Mouse (Mus musculus) hindbrain, embryonic 14.5 days (tissue): ENCODE measurements around the gene Zfp574. TPM values are rescaled to one million over a fixed set of nuclear protein-coding genes. Genes with fewer than 3 reads are reported as not detected.

Experiments
- ATAC-seq: fragments of 200-750 bp; cut with Nextera tagmentation; 2 replicates; pipeline ENCODE4 v1.8.0; 2017; ENCODE audit warnings: moderate number of reproducible peaks, mild to moderate bottlenecking, moderate TSS enrichment, moderate library complexity; ENCODE audit not compliant: low FRiP score
- DNase-seq: peaks from one replicate; pipeline ENCODE4 v3.0.0-alpha.2; 2015; ENCODE audit warnings: low spot score
- H3K27ac ChIP-seq: fragments of 300-500 bp; sonication (generic); 2 replicates; pipeline ENCODE4 v1.5.1; 2014; ENCODE audit warnings: mild to moderate bottlenecking, moderate library complexity
- H3K27me3 ChIP-seq: fragments of 300-500 bp; sonication (generic); 2 replicates; pipeline ENCODE4 v1.6.1; 2014; ENCODE audit warnings: mild to moderate bottlenecking, low read length, mixed read lengths; ENCODE audit not compliant: control insufficient read depth, insufficient read depth
- H3K36me3 ChIP-seq: fragments of 300-500 bp; sonication (generic); replicated peaks from 2 replicates; pipeline ENCODE4 v1.6.1; 2014; ENCODE audit not compliant: control insufficient read depth, insufficient read depth
- H3K4me1 ChIP-seq: fragments of 300-500 bp; sonication (generic); replicated peaks from 2 replicates; pipeline ENCODE4 v1.6.1; 2014; ENCODE audit warnings: antibody characterized with exemption, low read length, mixed read lengths; ENCODE audit not compliant: control insufficient read depth, insufficient read depth
- H3K4me2 ChIP-seq: fragments of 300-500 bp; sonication (generic); replicated peaks from 2 replicates; pipeline ENCODE4 v1.6.1; 2014; ENCODE audit warnings: mild to moderate bottlenecking, moderate library complexity
- H3K4me3 ChIP-seq: fragments of 300-500 bp; sonication (generic); replicated peaks from 2 replicates; pipeline ENCODE4 v1.5.1; 2014; ENCODE audit warnings: mild to moderate bottlenecking, low read length
- H3K9ac ChIP-seq: fragments of 300-500 bp; sonication (generic); 2 replicates; pipeline ENCODE4 v1.6.1; 2014
- H3K9me3 ChIP-seq: fragments of 300-500 bp; sonication (generic); 2 replicates; pipeline ENCODE4 v1.6.1; 2016; ENCODE audit warnings: low read length; ENCODE audit not compliant: control insufficient read depth
- WGBS: fragments of 180-500 bp; shearing (Covaris S2); extraction: QIAGEN DNeasy Blood & Tissue Kit; methylation state at CpG from one replicate; pipeline ENCODE4 v1.1.7; 2014; 5-methylcytosine and 5-hydroxymethylcytosine counted together
- microRNA-seq: library from miRNA; unstranded; fragments of <30 nt; microRNA quantifications from one replicate; pipeline ENCODE4, GENCODE M21; 2016
- polyA plus RNA-seq: library from polyadenylated mRNA; unstranded; fragments of >200 nt; fragmentation: Nextera tagmentation; extraction: Ambion mirVana; gene quantifications from 2 replicates; pipeline ENCODE4 v1.2.1, GENCODE M21; 2014

Gene Zfp574
- polyA plus RNA-seq, 1 experiment from 2014 or later: 29.4 TPM

DNA sequence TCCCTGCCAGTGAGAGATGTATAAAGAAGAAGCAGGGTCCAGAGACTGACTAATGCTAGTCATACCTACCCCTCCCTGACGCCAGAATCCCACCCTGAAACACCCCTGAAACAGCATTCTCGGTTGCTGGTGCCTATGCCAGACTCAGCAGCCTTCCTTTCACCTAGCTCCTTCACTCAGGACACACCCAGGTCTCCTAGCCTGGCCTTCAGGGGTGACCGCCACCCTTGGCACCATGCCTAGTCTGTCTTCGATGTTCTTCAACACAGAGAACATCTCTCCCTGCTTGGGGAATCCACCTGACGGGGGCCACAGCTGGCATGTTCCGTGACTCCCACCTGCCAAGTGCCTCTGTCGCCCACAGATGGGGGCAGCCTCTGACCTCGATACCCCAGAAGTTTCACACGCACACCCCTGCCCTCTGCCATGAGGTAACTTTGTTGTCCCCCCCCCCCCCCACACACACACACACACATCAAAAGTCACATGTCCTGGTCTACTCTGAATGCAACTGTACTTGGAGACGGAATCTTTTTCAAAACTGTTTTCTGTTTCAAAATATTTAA lies 53.4 kb downstream of the Zfp574 start:
- Histone ChIP-seq H3K9me3 (no peaks in the 10 kb centered on the region), H3K9ac (no peak overlapping the region), H3K4me3 (no peak overlapping the region), H3K27ac (no peak overlapping the region), H3K36me3 (no peaks in the 10 kb centered on the region), H3K4me1 (no peaks in the 10 kb centered on the region), H3K4me2 (no peak overlapping the region), H3K27me3 (no peaks in the 10 kb centered on the region)
- DNase-seq: no peak
- WGBS: 80% methylated on average over 10 of the region's 10 CpGs
- no peak for ATAC-seq

DNA sequence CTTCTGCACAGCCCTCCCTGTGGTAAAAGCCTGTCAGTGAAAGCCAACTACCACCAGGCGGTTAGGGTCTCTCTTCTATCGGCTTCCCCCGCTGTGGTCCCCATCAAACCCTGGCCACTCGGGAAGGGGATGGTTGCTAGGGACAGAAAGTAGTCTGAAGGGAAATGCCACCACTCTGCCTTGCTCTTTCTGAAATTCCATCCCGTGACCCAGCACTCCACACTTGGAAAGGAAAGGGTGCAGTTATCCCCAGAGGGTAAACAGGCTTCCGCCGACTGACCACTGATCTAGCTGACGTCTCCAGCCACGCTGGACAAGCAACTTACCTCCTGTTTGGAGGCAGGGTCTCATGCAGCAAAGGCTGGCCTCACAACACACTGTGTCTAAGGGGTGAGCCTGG lies 55.6 kb downstream of the Zfp574 start:
- Histone ChIP-seq H3K27me3 (peaks cover 9% of the 10 kb centered on the region), H3K9ac (no peak overlapping the region), H3K9me3 (no peaks in the 10 kb centered on the region), H3K36me3 (no peaks in the 10 kb centered on the region), H3K4me1 (peaks cover 6% of the 10 kb centered on the region; the same call in 1 of the 2 replicates), H3K4me2 (no peak overlapping the region), H3K27ac (no peak overlapping the region), H3K4me3 (no peak overlapping the region)
- ATAC-seq: no peak
- WGBS: 68% methylated on average over 9 of the region's 9 CpGs
- DNase-seq: no peak

DNA sequence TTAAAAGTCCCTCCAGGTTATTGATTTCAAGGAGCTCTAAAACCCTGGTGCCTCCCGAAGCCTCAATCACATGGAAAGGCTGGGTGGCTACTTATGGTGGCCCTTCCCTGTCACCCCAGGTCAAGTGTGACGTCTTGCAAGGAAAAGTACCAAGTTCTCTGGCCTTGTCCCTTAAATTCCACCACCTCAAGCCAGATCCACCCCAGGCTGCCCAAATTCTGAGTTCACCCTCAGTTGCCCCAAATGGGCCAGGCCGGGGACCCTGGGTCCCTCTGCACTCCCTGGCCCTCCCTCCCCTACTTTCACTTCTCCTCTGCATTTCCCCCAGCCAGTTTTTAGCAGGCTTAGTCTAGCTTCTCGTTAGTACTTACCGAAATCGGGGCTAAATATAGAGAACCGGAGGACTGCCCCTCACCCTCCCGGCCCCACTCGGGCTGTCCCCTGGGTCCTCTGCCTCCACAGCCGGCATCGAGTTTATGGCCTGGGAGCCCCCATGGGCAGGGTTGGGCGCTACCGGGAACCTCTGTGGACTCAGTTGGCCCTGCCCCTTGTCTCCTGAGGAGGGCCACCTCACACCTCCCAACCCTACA lies 57.1 kb downstream of the Zfp574 start:
- Histone ChIP-seq H3K36me3 (no peaks in the 10 kb centered on the region), H3K9me3 (no peaks in the 10 kb centered on the region), H3K27me3 (peaks cover 9% of the 10 kb centered on the region), H3K4me1 (peaks cover 17% of the 10 kb centered on the region), H3K27ac (no peak overlapping the region), H3K9ac (no peak overlapping the region), H3K4me3 (no peak overlapping the region), H3K4me2 (no peak overlapping the region)
- ATAC-seq (no peak), DNase-seq (no peak)
- WGBS: 69% methylated on average over 13 of the region's 13 CpGs

DNA sequence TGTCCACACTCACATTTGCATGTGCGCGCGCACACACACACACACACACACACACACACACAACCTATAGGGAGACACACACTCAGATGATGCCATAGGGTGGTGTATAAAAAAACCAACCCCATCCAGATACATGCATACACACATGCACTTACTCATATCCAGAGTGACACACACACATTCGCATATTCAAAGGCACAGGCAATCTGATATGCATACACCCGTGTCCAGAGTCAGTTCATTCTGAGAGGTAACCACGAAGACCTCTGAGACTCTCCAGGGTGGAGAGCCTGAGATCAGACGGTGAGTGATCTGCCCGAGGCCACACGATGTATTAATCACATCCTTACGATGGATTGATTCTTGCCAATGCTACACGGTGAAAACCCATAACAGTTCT lies 58.2 kb downstream of the Zfp574 start:
- Histone ChIP-seq H3K27ac (no peak overlapping the region), H3K9me3 (no peaks in the 10 kb centered on the region), H3K4me2 (no peak overlapping the region), H3K9ac (no peak overlapping the region), H3K36me3 (no peaks in the 10 kb centered on the region; the same call in 1 of the 2 replicates), H3K4me1 (peaks cover 19% of the 10 kb centered on the region), H3K27me3 (peaks cover 9% of the 10 kb centered on the region), H3K4me3 (no peak overlapping the region)
- DNase-seq (no peak), ATAC-seq (no peak)
- 80% methylated on average over 11 of the region's 11 CpGs for WGBS

DNA sequence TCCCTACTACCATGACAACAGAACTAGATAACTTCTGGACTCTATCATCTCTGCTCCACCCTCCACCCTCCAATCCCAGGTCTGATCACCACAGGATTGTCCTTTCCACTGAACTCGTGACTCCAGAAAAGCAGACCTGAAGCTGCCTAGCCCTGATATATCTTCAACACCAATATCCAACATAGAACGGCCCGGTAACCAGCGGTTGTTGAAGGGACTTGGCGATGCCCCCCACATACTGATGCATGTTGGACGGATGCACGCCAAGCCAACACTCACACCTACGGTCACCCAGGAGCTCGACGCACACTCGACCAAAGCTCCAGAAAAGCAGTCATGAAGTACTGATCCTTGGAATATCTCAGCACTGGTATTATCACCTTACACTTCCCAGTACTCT lies 58.9 kb downstream of the Zfp574 start:
- Histone ChIP-seq H3K27ac (no peak overlapping the region), H3K4me3 (no peak overlapping the region), H3K9me3 (no peaks in the 10 kb centered on the region), H3K36me3 (no peaks in the 10 kb centered on the region; the same call in 1 of the 2 replicates), H3K9ac (no peak overlapping the region), H3K4me1 (peaks cover 19% of the 10 kb centered on the region), H3K4me2 (no peak overlapping the region), H3K27me3 (peaks cover 9% of the 10 kb centered on the region)
- WGBS: 92% methylated on average over 11 of the region's 11 CpGs
- DNase-seq (no peak), ATAC-seq (no peak)

DNA sequence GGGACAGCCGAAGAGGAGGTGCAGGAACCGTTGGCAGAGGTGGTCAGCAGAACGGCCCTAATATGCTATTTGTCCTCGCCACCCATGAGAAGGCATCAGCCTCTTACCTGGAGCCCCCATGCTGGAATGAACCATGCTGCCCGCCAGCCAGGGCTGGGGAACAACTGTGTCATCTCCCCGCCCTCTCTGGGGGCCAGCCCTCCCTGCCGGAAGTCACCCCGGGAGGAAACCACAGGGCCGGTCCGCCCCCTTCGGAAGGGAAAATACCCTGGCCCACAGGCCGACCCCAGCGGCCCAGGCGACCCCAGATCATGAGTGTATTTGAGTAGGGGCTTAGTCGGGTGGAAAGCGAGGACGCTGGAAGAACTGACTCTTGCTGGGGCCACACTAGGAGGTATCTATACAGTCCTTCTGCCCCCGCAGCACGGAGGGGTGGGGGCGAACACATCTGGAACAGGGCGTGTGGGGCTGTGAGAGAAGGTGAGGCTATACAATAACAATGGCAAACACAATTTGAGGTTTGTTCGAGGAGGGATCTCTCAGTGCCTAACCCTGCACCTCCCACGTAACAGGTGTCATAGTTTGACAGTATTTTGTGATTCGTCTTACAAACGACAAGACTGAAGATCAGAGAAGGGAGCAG lies 60.1 kb downstream of the Zfp574 start:
- Histone ChIP-seq H3K9ac (no peak overlapping the region), H3K4me1 (peaks cover 19% of the 10 kb centered on the region), H3K4me3 (no peak overlapping the region), H3K27me3 (peaks cover 9% of the 10 kb centered on the region), H3K27ac (no peak overlapping the region), H3K9me3 (no peaks in the 10 kb centered on the region), H3K4me2 (peak overlapping the region; percentile 15), H3K36me3 (no peaks in the 10 kb centered on the region; the same call in 1 of the 2 replicates)
- no peak for ATAC-seq
- no peak for DNase-seq
- 14% methylated on average over 25 of the region's 25 CpGs for WGBS

Small RNAs within 50 kb of the gene (microRNA-seq; reads per million reads assigned to microRNA genes)
- gene Mir6537: 0.48 reads per million

Other genes starting within 250 kb of the Zfp574 start
- gene Gm9844, start 210.4 kb upstream of the Zfp574 start, polyA plus RNA-seq: 36.2 and 37.5 TPM in 2 replicates
- gene Lypd4, start 202.6 kb upstream of the Zfp574 start, polyA plus RNA-seq: 0.27 TPM in 1 of 2 replicates, not detected in the other
- gene Dmrtc2, start 202.5 kb upstream of the Zfp574 start, polyA plus RNA-seq: 0.16 and 0.17 TPM in 2 replicates
- gene Rps19, start 188.2 kb upstream of the Zfp574 start, polyA plus RNA-seq: 1,197 and 1,586 TPM in 2 replicates
- 0.13 and 0.33 TPM in 2 replicates for gene Cd79a, start 175.2 kb upstream of the Zfp574 start, polyA plus RNA-seq
- gene Arhgef1, start 169.7 kb upstream of the Zfp574 start, polyA plus RNA-seq: 58.4 and 58.6 TPM in 2 replicates
- 5.9 and 6.6 TPM in 2 replicates for gene Gm4881, start 128.1 kb upstream of the Zfp574 start, polyA plus RNA-seq
- 331 and 332 TPM in 2 replicates for gene Rabac1, start 99.8 kb upstream of the Zfp574 start, polyA plus RNA-seq
- 404 and 524 TPM in 2 replicates for gene Atp1a3, start 66.6 kb upstream of the Zfp574 start, polyA plus RNA-seq
- 21.0 and 22.5 TPM in 2 replicates for gene Grik5, start 221 bp upstream of the Zfp574 start, polyA plus RNA-seq
- 31.8 and 32.5 TPM in 2 replicates for gene Pou2f2, start 107.2 kb downstream of the Zfp574 start, polyA plus RNA-seq
- gene Dedd2, start 148.0 kb downstream of the Zfp574 start, polyA plus RNA-seq: 13.8 and 14.9 TPM in 2 replicates
- gene Zfp526, start 148.9 kb downstream of the Zfp574 start, polyA plus RNA-seq: 2.4 and 2.5 TPM in 2 replicates
- gene Gsk3a, start 165.3 kb downstream of the Zfp574 start, polyA plus RNA-seq: 23.4 and 24.1 TPM in 2 replicates
- gene Erf, start 178.2 kb downstream of the Zfp574 start, polyA plus RNA-seq: 5.7 and 6.7 TPM in 2 replicates
- 42.5 and 47.5 TPM in 2 replicates for gene Cic, start 195.1 kb downstream of the Zfp574 start, polyA plus RNA-seq
- 523 and 576 TPM in 2 replicates for gene Pafah1b3, start 225.4 kb downstream of the Zfp574 start, polyA plus RNA-seq
- 4.2 and 5.2 TPM in 2 replicates for gene Prr19, start 228.8 kb downstream of the Zfp574 start, polyA plus RNA-seq
- gene Tmem145, start 233.5 kb downstream of the Zfp574 start, polyA plus RNA-seq: 74.9 and 81.2 TPM in 2 replicates
- gene Megf8, start 244.6 kb downstream of the Zfp574 start, polyA plus RNA-seq: 22.0 and 23.8 TPM in 2 replicates